ENCODE assay signal across 14 mouse cellular contexts in genomic region chr13:52537754-52538587, GRCm38 (mm10). TPM values are rescaled to one million over a fixed set of nuclear protein-coding genes. Genes with fewer than 3 reads are reported as not detected.
DNase-seq lines count a peak whose midpoint lies in the region; ATAC-seq lines count a peak whose summit lies in the region.
"Had no signal": no experiment of that assay in that cellular context is flagged by ENCODE, and none has a peak within 500 bp of the region (broad histone marks: within the 10 kb centered on the region; RNA-seq: fewer than 3 reads in every experiment).

No protein-coding gene starts in this region.

- peak; percentile 45; the same call in 1 of the 2 replicates for ATAC-seq in megakaryocyte progenitor cell, adult 5-6 weeks (replicated peaks; ENCODE audit: poor library complexity)
- no peak for ATAC-seq in cerebellum, adult (ENCODE audit: insufficient number of reproducible peaks, low FRiP score, low TSS enrichment)
- ATAC-seq: forebrain, embryonic 14.5 days; intestine, embryonic 15.5 days had no signal

- DNase-seq in 416B (ENCODE audit: low read depth) = peak; percentile 66
- DNase-seq in CD4-positive helper T cell, adult 2 months (ENCODE audit: low read depth, low spot score) = peak; percentile 11
- DNase-seq in thymus, postnatal 0 days (ENCODE audit: low spot score) = peak; percentile 80
- no peak for DNase-seq in lung, adult 18-20 months
- DNase-seq in adrenal gland, adult 8-10 months = no peak
- DNase-seq: adrenal gland, adult 2 months; cerebellum, adult 2 months; embryo, embryonic 11 days; midbrain, embryonic 14.5 days; right cerebral cortex, postnatal 25 days had no signal

RNA-seq across cellular contexts. Expression of gene Diras2, which starts 6.9 kb away (rescaled TPM):
- 1.5 and 2.4 TPM in 2 replicates for total RNA-seq in megakaryocyte progenitor cell, adult 5-6 weeks (2015)
- total RNA-seq in megakaryocyte progenitor cell, adult 5-6 weeks (2017) = 1.00 and 1.8 TPM in 2 replicates
- 3.4 and 3.6 TPM in 2 replicates for polyA plus RNA-seq in thymus, postnatal 0 days (2015; fragmentation: Nextera tagmentation; extraction: Ambion mirVana)
- total RNA-seq in adrenal gland, adult 8-10 months (2022) = 1 to 10 TPM; 4.0 to 5.9 (median 4.8) TPM

RNA-seq across cellular contexts. Expression of gene Syk, which starts 45.0 kb away (rescaled TPM):
- 38.9 and 40.1 TPM in 2 replicates for total RNA-seq in megakaryocyte progenitor cell, adult 5-6 weeks (2015)
- 67.4 and 70.2 TPM in 2 replicates for total RNA-seq in megakaryocyte progenitor cell, adult 5-6 weeks (2017)
- 7.6 and 8.9 TPM in 2 replicates for polyA plus RNA-seq in thymus, postnatal 0 days (2015; fragmentation: Nextera tagmentation; extraction: Ambion mirVana)
- 1 to 10 TPM; 3.4 to 9.2 (median 7.4) TPM for total RNA-seq in adrenal gland, adult 8-10 months (2022)

Comparison
In these comparisons a context has a peak if more than half of its experiments do, and no peak if none do; other contexts are left out.
1. DNase-seq: peak in 416B (single experiment), CD4-positive helper T cell, adult 2 months (single experiment) and thymus, postnatal 0 days (single experiment); none in lung, adult 18-20 months (0 of 2) and adrenal gland, adult 8-10 months (single experiment).